Mouse (Mus musculus): Measurements from ENCODE around the gene Mki67.

DNA sequence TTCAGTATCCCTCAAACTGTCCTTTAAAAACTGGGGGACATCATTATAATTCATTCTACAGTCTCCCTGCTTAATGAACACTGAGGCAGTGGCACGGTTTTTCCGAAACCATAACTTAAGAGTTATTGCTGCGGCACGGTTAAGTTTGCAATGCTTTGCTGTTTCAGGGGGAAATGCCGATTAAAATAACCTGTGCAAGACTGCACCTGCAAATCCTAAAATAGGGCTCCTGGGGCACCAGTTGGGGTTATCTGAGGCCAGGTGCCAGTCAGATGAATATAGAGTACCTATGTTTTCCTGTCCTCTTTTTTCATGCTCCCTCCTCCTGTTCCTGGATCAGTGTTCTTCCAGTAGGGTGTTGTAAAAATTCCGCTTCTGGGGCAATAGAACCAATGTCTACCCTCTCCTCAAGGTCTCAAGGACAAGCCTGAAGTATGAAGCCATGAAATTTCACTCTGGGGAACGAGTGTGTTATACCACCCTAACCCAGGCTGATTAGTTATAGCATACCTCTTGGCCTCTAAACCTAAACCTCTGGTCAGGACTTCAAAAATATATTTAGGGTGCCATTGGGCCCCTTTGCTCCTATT, 902 bp upstream of the Mki67 start:
- TF ChIP-seq CTCF (conservative IDR thresholded peaks at IDR 0.05; ENCODE audit: insufficient read depth, insufficient read length, low read depth, low read length) (no peak), POLR2A (IDR thresholded peaks at IDR 0.05; ENCODE audit: low read depth, low read length) (no peak)

Data from kidney, adult 2 months (tissue).